Mouse (Mus musculus): Measurements from ENCODE around the gene Fitm1.
A peak's percentile ranks its signal among the peaks of the same experiment; 100 is the strongest.

Fitm1 gene

DNA sequence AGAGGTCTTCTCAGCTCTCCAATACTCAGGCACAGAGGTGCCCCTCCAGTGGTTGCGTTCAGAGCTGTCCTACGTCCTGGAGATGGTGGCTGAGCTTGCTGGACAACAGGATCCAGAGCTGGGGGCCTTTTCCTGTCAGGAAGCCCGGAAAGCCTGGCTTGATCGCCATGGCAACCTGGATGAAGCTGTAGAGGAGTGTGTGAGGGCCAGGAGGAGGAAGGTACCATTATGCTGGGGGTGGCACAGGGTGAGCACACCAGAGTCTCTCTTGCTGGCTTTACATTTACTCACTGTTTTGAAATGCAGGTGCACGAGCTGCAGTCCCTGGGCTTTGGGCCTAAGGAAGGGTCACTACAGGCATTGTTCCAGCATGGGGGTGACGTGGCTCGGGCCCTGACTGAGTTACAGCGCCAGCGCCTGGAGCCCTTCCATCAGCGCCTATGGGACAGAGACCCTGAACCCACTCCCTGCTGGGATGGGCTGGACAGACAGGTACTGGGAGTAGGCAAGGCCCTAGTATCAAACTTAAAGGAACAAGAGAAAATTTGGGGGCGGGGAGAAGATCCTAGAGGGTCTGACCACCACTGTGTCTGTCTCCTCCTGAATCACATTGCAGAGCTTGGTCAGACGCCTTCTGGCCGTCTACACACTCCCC, 20.7 kb downstream of the Fitm1 start:
- no peak for DNase-seq (ENCODE audit: extremely low read depth, low read depth)

DNA sequence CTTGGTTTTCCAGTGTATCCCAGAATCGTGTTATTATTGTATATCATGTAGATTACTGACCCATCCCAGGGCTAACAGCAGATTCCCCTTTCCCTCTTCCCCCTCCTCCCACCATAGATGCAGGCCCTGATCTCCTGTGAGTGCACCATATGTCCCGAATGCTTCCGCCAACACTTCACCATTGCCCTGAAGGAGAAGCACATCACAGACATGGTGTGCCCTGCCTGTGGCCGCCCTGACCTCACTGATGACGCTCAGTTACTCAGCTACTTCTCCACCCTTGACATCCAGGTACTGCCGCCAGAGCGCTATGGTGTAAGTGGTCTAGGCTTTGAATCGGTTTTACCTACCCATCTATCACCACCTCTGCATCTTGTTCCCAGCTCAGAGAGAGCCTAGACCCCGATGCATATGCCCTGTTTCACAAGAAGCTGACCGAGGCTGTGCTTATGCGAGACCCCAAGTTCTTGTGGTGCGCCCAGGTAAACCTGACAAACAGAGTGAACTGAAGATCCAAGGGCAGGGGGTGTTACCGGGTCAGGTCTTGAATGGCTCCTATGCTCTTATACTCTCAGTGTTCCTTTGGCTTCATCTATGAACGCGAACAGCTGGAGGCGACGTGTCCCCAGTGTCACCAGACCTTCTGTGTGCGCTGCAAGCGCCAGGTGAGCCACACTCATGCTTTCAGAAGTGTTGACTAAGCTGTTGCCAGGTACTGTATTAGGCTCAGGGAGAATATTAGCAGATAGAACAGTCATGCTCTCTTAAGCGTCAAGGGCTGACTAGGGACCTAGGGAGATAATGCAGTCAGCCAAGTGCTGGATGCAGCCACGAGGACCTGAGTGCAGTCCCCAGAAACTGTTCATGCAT, 23.3 kb downstream of the Fitm1 start:
- no peak for DNase-seq (ENCODE audit: extremely low read depth, low read depth)

DNA sequence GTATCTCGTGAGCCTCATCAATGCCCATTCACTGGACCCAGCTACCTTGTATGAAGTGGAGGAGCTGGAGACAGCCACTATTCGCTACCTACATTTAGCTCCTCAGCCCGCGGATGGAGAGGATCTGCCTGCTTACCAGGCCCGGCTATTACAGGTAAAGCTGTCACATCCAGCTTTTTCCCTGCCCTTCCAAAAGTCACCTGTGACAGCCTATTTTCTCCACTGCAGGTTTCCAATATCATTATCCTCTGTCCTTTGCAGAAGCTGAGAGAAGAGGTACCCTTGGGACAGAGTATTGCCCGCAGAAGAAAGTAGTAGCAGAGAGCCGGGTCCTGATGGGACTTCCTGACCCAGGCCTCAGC, 27.8 kb downstream of the Fitm1 start, which contains the start of gene Irf9:
TSS of gene Irf9 (plus strand) at position 301 of the 362 bp plus-strand sequence.
- DNase-seq (ENCODE audit: extremely low read depth, low read depth): no peak

DNA sequence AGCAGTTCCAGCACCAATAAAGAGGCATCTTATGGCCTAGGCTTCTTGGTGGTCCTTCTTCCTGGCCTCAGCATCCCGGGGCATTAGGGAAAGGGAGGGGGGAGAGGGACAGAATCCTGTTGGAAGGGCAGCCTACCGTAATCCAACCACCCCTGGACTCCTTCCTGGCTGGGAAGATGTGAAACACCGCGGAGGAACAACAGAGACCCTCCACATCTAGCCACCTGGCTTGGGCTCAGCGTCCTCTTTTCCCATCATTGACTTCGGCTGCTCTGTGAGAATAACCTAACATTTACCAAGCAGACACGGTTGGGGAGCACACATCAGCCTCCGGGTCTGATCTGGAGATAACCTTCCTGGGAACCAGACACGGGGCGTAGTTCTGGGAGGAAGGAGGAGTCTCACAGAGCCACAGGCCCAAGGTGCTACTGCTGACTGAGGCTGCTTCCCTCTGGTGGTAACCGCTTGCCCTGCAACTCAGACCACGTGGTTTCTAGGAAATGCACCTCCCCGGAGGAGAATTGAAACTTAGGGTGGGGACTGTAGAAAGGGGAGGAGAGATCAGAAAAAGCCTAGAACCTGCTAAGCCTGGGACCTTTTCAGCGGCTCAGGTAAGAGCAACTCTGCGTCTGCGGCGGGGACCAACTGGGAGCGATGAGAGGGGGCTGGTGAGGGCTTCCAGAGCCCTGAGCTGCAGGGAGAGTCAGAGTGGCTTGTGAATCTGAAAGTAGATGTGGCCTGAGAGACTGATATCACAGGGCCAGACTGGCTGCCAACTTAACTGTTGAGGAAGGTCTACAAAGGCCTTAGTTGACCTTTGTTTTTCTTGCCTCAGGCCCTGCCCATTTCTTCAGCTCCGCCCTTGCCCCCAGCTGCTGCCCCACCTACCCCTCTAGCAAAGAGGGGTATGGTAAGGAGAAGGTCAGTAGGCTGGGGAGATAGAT, 28.5 kb downstream of the Fitm1 start:
- DNase-seq (ENCODE audit: extremely low read depth, low read depth): peak; percentile 89

DNA sequence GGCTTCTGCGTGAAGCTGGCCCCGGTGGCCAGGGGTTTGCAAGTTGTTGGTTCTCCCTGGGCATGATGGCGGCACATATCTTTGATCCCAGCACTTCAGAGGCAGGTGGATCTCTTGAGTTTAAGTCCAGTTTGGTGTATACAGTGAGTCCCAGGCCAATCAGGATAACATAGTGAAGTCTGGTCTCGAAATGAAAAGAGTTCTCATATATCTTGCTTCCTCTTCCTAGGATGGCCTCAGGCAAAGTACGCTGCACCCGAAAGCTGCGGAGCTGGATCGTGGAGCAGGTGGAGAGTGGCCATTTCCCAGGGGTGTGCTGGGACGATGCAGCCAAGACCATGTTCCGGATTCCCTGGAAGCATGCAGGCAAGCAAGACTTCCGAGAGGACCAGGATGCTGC, 29.4 kb downstream of the Fitm1 start:
- DNase-seq (ENCODE audit: extremely low read depth, low read depth): no peak

DNA sequence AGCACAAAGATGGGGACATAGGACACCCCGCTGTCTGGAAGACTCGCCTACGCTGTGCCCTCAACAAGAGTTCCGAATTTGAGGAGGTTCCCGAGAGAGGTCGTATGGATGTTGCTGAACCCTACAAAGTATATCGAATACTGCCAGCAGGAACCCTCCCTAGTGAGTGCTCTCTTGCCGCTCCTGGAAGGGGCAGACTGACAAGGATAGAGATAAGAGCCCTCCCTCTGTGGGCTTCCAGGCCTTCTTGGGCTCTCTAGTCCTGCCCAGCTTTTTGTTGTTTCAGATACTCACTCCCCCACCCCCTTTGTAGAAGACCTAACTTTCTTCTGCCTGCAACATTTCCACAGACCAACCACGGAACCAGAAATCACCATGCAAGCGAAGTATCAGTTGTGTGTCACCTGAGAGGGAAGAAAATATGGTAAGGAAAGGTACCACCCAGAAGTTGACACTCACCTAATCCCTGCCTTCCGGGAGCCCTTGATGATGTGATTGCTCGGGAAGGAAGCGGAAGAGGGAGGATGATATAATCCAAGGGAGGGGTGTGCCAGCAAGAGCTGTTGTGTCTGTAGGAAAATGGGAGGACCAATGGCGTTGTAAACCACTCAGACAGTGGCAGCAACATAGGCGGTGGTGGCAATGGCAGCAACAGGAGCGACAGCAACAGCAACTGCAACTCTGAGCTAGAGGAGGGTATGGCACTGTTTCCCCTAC, 30.5 kb downstream of the Fitm1 start:
- DNase-seq (ENCODE audit: extremely low read depth, low read depth): no peak

DNA sequence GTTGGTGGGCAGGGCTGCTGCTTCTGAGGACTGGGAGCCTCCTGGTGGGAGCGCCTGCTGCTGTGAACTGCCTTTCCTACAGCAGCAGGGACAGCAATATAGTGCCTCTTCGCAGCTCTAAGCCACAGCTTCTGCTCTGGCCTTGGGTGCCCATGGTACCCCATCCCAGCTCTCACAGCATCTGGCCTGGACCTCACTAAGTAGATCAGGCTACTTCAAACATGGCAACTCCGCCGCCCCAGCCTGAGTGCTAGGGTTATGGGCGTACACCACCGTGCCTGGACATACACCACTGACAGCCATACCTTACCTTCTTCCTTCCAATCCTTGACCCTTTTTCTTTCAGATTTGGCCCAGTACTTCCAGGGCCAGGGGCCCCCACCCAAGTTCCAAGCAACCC, 32.9 kb downstream of the Fitm1 start:
- no peak for DNase-seq (ENCODE audit: extremely low read depth, low read depth)

DNA sequence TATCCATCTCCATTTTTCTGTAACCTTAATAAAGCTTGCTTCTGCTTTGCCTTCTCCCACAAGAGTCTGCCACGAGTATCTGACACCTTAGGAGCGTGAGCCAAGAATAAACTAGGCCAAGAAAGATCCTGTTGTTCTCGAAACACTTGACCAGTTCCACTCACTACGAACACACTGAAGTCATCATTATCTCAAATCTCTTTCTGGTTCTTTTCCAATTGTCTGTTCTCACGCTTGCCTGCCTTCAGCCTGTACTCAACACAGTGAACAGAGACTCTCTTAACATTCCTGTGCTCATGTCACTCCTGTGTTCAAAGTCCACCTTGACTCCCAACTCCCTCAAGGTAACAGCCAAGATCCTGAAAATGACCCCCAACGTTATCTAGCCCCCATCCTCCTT, 37.9 kb downstream of the Fitm1 start:
- no peak for DNase-seq (ENCODE audit: extremely low read depth, low read depth)

DNA sequence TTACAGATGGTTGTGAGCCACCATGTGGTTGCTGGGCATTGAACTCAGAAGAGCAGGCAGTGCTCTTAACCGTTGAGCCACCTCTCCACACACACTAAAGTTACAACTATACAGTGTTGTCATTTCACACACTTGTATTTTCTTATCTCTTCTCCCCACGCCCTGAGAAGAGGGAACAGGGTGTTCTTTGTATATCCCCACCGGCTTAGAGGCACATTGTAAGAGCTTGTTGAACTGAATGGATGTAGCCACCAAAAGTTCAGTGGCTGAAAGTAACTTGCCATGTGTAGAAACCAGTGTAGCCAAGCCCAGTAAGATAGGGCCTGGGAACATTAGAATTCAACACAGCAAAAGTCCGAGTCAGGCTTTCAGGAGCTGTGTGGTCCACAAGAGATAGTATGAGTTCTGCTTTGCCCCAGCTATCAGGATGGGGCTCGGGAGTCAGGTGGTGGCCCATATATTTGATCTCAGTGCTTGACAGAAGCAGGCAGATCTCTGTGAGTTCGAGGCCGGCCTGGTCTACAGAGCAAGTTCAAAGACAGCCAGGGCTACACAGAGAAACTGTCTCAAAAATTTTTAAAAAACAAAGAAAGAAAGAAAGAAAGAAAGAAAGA, 39.3 kb downstream of the Fitm1 start:
- peak; percentile 89 for DNase-seq (ENCODE audit: extremely low read depth, low read depth)

DNA sequence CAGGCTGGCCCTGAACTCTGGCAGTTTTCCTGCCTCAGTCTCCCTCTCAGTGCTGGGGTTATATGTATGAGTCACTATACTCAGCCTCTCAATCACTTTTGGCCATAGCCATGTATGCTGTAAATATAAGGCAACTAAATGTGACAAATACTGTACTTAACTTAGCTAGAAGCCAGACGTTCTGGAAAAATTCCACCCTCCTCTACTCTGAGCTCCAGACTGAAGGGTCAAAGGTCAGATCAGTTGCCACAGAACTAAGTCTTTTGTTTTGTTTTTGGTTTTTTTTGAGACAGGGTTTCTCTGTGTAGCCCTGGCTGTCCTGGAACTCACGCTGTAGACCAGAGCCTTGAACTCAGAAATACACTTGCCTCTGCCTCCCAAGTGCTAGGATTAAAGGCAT, 40.5 kb downstream of the Fitm1 start:
- DNase-seq (ENCODE audit: extremely low read depth, low read depth): no peak

DNA sequence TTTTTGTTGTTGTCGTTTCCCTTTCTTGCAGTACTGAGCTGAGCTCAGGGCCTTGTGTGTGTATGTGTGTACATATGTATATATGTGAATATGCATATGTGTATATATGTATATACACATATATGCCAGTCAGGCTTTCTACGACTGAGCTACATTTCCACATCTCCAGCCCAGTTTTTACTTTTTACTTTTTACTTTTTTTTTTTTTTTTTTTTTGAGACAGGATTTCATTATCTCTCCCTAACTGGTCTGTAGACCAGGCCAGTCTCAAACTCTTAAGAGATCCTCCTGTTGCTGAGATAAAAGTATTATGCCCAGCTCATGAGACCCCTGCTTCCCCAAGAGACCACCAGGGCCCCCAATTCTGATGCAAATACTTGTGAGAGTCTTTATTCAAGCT, 41.4 kb downstream of the Fitm1 start:
- no peak for DNase-seq (ENCODE audit: extremely low read depth, low read depth)

DNA sequence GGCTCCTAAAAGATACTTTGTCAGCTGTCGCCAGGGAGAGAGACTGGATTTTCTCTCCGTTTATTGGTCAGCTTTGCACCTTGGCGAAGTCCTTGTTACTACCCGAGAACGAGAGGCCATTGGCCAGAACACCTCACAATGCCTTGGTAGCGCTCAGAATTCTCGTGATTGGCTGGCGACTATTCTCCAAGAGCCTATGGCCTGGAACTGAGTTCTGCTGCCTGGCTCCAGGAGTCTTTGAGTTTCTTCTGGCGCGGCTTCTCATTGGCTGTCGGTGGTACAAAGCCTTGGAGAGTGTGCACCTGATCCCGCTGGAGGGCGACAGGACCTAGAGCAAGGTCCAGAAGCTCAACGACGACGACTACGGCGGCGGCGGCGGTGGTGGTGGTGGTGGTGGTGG, 42.4 kb downstream of the Fitm1 start, which contains the start of gene Rec8:
TSS of gene Rec8 (plus strand) at position 216 of the 400 bp plus-strand sequence.
- no peak for DNase-seq (ENCODE audit: extremely low read depth, low read depth)

DNA sequence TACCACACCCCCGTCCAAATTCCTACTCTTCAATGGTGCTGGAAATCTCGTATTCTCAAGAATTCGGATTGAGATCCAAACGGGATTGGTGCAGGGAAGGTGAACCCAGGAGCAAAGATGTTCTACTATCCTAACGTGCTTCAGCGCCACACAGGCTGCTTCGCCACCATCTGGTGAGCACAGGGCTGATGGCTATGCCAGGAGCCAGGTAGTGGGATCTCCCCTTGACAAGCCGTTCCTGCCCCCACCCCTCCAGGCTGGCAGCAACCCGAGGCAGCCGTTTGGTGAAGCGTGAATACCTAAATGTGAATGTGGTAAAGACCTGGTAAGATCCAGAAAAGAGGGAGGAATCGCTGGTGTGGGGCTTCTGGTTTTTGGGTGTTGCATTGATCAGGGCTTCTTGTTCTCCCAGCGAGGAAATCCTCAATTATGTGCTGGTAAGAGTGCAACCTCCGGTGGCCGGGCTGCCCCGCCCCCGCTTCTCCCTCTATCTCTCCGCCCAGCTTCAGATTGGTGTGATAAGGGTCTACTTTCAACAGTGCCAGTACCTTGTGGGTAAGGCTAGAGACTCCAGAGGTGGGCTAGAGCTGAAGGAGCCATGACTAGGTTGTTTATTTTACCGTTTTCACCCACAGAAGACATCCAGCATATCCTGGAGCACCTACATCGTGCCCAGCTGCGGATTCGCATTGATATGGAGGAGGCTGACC, 43.2 kb downstream of the Fitm1 start:
- DNase-seq (ENCODE audit: extremely low read depth, low read depth): peak; percentile 33
